Mouse (Mus musculus) spleen, postnatal 36 days (tissue): ENCODE results near the gene Fam84b.

Source experiments
- DNase-seq, 2 experiments: peaks; one replicate each; pipeline ENCODE4 v3.0.0; 2022; ENCODE audit warnings: low spot score in 2 of 2, mixed read lengths in 1 of 2

The Fam84b gene

GRCm38 (mm10) chr15:60833476-60834218, 19.9 kb downstream of the Fam84b start:
- no peak for DNase-seq

- peak in 1 of 2 experiments; percentile 15 for DNase-seq
Observed at GRCm38 (mm10) chr15:60832586-60832985, 21.0 kb downstream of the Fam84b start.

GRCm38 (mm10) chr15:60826226-60826625, 27.4 kb downstream of the Fam84b start:
- DNase-seq: no peak

DNA sequence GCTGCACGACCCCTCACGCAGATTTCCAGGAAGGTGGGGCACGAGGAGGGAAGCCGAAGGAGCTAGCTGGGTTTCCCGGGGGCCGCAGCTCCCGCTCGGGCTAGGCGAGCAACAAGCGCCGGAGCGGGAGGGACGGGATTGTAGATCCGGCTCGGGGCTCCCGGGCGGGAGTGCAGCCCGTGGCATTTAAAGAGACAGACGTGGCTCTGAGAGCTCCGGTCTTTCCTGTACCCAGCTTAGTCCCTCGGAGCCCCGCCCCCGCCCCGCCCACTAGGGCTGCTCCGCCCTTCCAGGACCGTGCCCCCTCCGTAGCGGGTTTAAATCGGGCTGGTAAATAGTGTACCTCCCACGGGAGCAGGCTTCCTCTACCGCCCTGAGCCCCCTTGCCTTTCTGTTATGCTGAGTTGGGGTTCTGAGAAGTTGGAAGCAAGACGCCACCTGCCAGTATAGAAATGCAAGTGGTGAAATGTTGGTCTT, 28.8 kb downstream of the Fam84b start:
- peak; percentile 91 to 92 for DNase-seq

DNA sequence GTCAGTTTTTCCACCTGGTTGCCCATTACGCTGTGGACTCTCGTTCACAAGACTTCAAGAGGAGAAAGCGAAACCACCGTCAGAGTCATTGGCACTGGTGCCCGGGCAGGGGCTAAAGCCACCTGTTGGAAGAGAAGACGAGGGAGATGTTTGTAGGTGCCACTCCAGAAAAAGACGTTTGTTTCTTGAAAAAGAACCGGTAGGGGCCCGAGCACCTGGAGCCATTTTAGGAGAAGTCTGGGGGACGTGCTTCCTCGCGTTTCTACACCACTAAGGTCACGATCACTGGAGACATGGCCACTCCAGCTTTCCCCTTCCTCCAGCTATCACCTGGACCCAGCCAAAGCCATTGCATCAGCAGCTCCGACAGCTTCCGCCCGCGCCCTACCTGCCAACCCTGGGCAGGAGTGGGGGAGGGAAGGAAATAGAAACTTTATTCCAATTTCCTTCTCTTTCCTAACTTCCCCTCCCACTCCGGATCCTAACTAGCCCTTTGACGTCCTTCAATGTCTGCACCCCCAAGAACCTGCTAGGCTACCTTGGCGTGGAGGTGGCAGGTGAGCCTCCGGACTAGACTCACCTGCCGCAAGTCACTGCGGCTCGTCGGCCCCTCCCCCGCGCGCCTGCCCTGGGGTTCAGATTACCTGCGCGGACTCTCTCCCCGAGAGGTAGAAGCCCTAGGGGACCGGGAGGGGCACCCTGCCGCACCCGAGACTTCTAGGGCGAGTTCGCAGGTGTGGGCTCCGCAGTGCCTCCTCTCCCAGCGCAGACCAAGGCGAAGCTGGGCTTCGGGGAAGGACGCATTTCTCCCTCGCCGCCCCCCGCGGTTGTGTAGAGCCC, 29.5 kb downstream of the Fam84b start:
- peak; percentile 34 to 38 for DNase-seq

GRCm38 (mm10) chr15:60823620-60823869, 30.0 kb downstream of the Fam84b start:
- DNase-seq: no peak

- DNase-seq: peak; percentile 55
Observed at GRCm38 (mm10) chr15:60822803-60823619, 30.6 kb downstream of the Fam84b start.

DNA sequence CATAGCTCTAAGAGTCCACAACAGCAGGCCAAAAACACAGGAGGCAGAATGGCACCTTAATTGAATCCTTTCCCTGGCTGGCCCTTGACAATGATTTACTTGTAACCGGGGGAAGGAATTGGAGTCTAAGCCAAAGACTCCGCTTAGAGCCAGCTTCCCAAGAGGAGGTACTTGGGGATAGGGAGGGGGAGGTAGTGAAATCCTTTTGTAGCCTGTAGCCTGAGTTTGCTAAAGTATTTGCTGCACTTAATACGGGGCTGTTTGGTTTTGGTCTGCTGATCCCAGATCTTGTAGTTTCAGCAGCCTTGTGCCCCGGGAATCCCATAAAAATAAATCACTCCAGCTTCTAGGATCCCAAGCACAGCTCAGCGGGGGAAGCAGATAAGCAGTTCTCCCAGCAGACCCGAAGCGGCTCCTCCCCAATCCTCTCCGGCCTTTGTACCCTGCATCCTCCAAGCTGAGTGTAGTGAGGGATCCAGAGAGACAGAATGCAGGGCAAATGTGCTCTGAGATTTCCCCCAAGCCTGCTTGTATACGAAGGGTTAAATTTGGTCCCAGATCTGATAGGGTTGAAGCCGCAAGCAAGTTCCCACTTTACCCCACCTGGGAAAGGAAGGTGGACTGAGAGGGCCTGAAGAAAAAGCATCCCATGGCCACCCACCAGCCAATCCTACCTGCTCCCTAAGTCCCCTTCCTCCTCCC, 31.3 kb downstream of the Fam84b start:
- DNase-seq: no peak

DNA sequence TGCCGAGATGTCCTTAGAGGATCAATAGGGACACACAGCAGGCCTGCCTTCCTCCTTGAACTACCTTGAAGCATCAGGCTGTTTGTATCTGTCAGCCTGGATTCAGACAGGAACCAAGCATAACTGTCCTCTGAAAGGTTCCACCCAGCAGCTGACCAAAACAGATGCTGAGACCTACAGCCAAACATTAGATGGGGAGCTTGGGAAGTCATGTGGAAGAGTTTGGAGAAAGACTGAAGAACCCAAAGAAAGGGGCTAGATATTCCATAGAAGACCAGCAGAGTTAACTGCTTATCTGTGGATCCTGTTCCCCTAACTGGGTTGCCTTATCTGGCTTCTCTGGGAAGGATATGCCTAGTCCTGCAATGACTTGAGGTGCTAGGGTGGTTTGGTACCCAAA, 35.1 kb downstream of the Fam84b start:
- no peak for DNase-seq

DNA sequence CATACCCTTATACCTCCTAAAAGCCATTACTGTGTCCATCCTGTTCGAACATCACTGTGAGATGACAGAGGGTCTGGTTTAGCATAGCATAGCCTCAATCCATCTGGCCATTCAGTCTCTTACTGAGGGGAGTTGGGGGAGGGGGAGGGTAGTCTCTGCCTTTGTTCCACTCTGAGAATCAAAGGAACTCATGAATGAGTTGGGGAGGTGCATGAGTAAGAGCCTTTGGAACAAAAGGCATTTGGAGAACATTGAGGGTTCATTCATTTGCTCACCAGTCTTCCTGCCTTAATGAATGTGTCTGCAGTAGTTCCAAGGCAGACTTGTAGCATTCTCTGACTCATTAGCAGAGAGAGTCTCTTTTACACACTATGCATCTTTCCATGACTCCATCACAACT, 37.1 kb downstream of the Fam84b start:
- DNase-seq: no peak

DNA sequence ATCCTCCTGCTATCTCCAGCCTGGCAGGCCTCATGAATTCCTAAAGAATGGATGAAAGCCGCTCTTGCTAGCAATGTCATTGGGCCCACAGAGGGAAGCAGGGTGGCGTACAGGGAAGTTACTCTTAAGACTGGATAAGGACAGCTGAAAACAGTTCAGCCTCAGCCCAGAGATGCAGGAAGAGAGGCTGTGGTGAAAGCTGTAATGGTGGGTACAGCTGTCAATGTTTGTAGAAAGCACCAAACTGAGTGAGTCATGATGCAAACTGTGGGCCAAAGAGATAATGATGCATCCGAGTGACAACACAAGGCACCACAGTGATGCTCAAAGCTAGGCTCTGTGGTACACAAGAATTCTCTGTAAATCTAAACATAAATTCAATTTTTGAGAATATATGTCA, 39.0 kb downstream of the Fam84b start:
- no peak for DNase-seq

GRCm38 (mm10) chr15:60793041-60793673, 60.4 kb downstream of the Fam84b start:
- no peak for DNase-seq

DNA sequence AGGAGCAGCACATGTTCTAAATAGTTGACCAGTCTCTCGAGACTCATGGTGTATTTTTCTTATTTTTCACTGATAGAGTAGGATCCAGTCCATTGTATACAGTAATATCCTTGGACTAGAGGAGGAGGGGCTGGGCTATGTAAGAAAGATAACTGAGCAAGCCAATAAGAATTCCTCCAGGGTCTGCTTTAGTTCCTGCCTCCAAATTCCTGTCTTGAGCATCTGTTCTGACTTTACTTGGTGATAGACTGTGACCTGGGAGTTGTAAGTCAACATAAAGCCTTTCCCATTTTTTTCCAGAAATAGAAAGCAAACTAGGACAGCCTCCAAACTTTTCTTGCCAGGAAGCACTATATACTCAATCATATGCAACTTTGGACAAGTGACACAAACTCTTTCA, 64.5 kb downstream of the Fam84b start:
- no peak for DNase-seq

DNA sequence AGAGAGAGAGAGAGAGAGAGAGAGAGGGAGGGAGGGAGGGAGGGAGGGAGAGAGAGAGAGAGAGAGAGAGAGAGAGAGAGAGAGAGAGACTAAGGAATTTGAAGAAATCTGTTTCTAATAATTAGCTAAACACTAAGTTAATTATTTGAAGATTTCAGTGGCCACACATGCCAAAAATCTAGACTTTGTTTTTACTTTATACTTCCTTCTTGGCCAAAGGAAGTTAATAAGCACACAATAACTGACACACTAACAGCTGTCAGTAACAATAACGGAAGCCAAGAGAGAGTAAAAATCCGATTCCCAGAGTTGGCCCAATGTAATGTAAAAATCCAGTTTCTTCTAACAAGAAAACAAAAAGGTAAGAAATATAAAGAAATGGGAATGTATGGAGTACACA, 69.8 kb downstream of the Fam84b start:
- DNase-seq: no peak

DNA sequence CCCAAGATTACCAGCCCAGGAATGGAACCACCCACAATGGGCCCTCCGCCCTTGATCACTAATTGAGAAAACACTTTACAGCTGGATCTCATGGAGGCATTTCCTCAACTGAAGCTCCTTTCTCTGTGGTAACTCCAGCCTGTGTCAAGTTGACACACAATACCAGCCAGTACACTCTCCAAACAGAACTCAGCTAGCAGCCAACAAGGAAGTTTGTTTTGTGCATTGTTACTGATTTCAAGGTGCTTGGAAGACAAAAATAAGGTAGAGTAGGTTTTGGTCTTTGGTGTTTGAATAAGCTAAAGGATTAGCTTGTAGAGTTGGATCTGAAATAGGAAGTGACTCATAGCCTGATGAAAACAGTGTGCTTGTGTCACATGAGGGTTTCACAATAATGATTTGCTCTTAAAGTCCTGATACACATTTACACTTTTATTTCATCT, 74.0 kb downstream of the Fam84b start:
- DNase-seq: no peak

DNA sequence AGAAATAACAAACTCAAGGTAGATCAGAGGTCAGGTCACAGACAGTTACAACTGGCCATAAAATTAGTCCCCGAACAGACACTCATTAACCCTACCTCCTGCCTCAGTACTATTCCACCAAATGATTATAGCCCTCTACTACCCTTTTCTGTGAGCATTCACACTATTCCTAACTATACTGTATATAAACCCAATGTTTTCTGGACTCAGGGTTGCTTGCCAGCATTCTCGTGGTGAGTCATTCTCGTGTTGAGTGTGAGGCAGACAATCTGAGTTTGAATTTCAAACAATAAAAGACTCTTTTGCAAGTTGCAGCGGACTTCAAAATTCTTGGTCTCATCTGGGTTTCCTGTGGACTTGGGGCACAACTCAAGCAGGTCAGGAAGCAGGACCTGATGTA, 74.5 kb downstream of the Fam84b start:
- no peak for DNase-seq
